Mouse (Mus musculus): ENCODE measurements around the gene Krt12. TPM values are rescaled to one million over a fixed set of nuclear protein-coding genes. Genes with fewer than 3 reads are reported as not detected.

Gene Krt12
- not detected in 2 replicates for polyA plus RNA-seq (2012)

DNA sequence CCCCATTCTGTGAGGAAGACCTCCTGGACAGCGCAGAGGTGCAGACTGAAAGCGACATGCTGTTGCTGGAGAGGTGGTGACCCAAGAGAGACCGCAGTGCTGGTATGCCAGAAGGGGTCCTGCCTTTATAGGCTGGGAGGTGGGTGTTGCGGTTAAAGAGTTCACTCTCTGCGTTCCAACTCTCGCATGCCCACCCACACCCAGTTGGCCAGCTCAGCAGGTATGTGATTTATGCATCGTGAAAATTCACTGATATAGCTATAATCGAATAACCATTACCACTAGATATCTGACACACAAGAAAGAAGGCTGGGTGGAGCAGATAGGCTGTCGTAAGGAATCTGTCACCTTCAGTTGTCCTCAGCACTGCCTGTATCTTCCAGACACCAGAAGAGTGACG, at the start of gene Krt12:
TSS of gene Krt12 (minus strand) at position 101 of the 400 bp plus-strand sequence.

DNA sequence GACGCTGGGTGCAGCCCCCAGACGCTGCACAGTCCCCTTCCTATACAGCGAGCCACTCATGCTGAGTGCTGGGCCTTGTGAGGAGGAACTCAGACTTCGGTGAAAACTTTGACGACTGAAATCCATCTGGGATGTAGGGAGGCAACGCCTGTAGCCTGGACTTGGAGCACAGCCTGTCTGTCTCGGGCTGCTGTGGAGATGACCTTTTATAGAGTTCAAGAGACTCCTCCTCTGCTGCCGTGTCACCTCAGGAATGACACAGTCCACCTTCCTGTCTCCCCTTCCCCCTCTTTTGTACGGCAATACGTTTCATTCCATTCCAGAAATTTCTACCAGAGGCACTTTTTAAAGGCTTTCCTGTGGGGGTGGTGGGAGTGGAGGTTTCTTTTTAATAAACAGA, 15.9 kb upstream of the Krt12 start, which contains the start of gene Krt20:
TSS of gene Krt20 (minus strand) at position 179 of the 400 bp plus-strand sequence.

DNA sequence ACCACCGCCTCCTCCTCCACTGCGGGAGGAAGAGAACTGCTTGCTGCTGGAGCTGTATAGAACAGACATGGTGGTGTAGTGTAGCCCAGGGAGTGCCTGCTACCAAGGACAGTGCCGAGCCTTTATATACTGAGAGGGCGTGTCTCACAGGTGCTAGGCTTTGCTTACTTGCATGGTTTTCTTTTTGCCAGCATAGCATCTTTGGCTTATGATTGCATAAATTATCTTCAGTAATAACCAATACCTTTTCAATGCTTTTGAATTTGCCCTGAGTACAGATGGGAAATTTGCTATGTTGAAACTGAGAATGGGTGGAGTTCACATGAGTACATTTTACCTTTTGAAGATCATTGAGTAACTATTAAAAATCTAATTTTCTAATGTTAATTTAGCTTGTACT, 32.8 kb downstream of the Krt12 start, which contains the start of gene Krt10:
TSS of gene Krt10 (minus strand) at position 101 of the 400 bp plus-strand sequence.

GRCm38 (mm10) chr11:99374803-99375202, 47.3 kb downstream of the Krt12 start, which contains the start of gene Krt28:
Gene Krt28, minus strand, starts transcription at chr11:99374903.

Other genes with a start within 250 kb of the Krt12 start
- gene Smarce1, start 191.2 kb downstream of the Krt12 start, polyA plus RNA-seq (2012) = 340 and 592 TPM in 2 replicates
- not detected in 2 replicates for gene Krt222, start 178.2 kb downstream of the Krt12 start, polyA plus RNA-seq (2012)
- not detected in 2 replicates for gene Krt24, start 137.0 kb downstream of the Krt12 start, polyA plus RNA-seq (2012)
- gene Krt25, start 99.3 kb downstream of the Krt12 start, polyA plus RNA-seq (2012) = not detected in 2 replicates
- gene Krt26, start 84.3 kb downstream of the Krt12 start, polyA plus RNA-seq (2012) = not detected in 2 replicates
- not detected in 2 replicates for gene Krt27, start 71.2 kb downstream of the Krt12 start, polyA plus RNA-seq (2012)
- gene Krt28, start 47.4 kb downstream of the Krt12 start, polyA plus RNA-seq (2012) = not detected in 2 replicates
- gene Krt10, start 32.9 kb downstream of the Krt12 start, polyA plus RNA-seq (2012) = 6.8 and 8.4 TPM in 2 replicates
- gene Krt20, start 15.9 kb upstream of the Krt12 start, polyA plus RNA-seq (2012) = not detected in 2 replicates
- gene Krt23, start 70.9 kb upstream of the Krt12 start, polyA plus RNA-seq (2012) = not detected in 2 replicates
- not detected in 2 replicates for gene Krt39, start 99.1 kb upstream of the Krt12 start, polyA plus RNA-seq (2012)
- not detected in 2 replicates for gene Krt40, start 120.9 kb upstream of the Krt12 start, polyA plus RNA-seq (2012)
- gene Krtap3-3, start 128.6 kb upstream of the Krt12 start, polyA plus RNA-seq (2012) = not detected in 2 replicates
- gene Krtap3-2, start 134.6 kb upstream of the Krt12 start, polyA plus RNA-seq (2012) = not detected in 2 replicates
- not detected in 2 replicates for gene Gm11939, start 137.2 kb upstream of the Krt12 start, polyA plus RNA-seq (2012)
- gene Krtap3-1, start 144.4 kb upstream of the Krt12 start, polyA plus RNA-seq (2012) = not detected in 2 replicates
- not detected in 2 replicates for gene Krtap1-5, start 158.8 kb upstream of the Krt12 start, polyA plus RNA-seq (2012)
- not detected in 2 replicates for gene Krtap1-4, start 161.4 kb upstream of the Krt12 start, polyA plus RNA-seq (2012)
- gene Krtap1-3, start 169.1 kb upstream of the Krt12 start, polyA plus RNA-seq (2012) = not detected in 2 replicates
- not detected in 2 replicates for gene Krtap9-3, start 175.8 kb upstream of the Krt12 start, polyA plus RNA-seq (2012)
- gene Gm11938, start 181.0 kb upstream of the Krt12 start, polyA plus RNA-seq (2012) = not detected in 2 replicates
- gene Gm11937, start 187.9 kb upstream of the Krt12 start, polyA plus RNA-seq (2012) = not detected in 2 replicates
- gene Krtap2-4, start 192.6 kb upstream of the Krt12 start, polyA plus RNA-seq (2012) = not detected in 2 replicates
- not detected in 2 replicates for gene Gm11562, start 198.2 kb upstream of the Krt12 start, polyA plus RNA-seq (2012)
- 0.11 TPM in 1 of 2 replicates, not detected in the other for gene Krtap4-1, start 206.0 kb upstream of the Krt12 start, polyA plus RNA-seq (2012)
- not detected in 2 replicates for gene Krtap4-2, start 212.8 kb upstream of the Krt12 start, polyA plus RNA-seq (2012)
- not detected in 2 replicates for gene Krtap4-7, start 221.8 kb upstream of the Krt12 start, polyA plus RNA-seq (2012)
- not detected in 2 replicates for gene Gm11555, start 228.0 kb upstream of the Krt12 start, polyA plus RNA-seq (2012)
- gene Gm11563, start 236.7 kb upstream of the Krt12 start, polyA plus RNA-seq (2012) = not detected in 2 replicates
- 0.08 TPM in 1 of 2 replicates, not detected in the other for gene Krtap4-6, start 243.7 kb upstream of the Krt12 start, polyA plus RNA-seq (2012)

Measured in megakaryocyte-erythroid progenitor cell, adult 5 weeks (primary cell).